Mouse (Mus musculus): ENCODE results near the gene Dusp1.

DNA sequence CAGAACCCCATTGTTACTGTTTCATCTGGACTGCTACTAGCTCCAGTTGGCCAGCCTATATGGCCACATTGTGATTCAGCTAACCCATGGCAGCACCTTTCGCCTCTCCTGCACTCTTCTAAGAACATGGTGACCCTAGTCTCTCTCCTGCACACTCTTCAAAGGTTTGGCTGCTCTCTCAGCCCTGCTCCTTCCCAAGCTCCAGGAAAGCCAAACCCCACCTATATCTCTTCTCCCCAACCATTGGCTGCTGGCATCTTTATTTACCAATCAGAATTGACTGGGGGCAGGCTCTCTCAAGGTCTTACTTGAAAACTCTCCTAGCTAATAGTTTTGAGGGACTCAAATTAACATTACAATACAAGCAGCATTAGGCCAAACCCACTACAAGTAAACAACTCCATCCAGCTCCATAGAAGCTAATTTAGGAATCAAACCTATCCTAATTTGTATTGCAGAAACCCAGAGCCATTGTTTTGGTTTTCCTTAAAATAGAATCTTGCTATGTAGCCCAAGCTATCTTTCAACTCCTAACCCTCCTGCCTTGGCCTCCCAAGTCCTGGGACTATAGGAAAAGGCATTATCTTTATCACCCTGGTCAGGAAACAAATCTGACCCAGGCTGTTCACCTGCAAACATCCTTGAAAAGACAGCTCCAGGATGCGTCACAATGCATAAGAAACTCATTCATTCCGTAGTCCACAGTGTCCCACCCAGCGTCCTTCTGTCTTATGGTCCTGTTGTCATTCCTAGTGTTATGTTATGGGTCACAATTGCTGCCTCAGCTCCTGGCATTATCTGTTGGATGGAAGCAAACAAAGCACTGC lies 67.1 kb downstream of the Dusp1 start:
- no peak for TF ChIP-seq CTCF (IDR thresholded peaks at IDR 0.05; ENCODE audit: low read depth, low read length)
- no peak for TF ChIP-seq POLR2A (IDR thresholded peaks at IDR 0.05; ENCODE audit: insufficient read depth, low read length)
- TF ChIP-seq EP300 (IDR thresholded peaks at IDR 0.05; ENCODE audit: insufficient read depth, low read depth, low read length): no peak

Measured in ES-Bruce4 (cell line).